Mouse (Mus musculus): Measurements from ENCODE around the gene Olfr371. TPM values are rescaled to one million over a fixed set of nuclear protein-coding genes. Genes with fewer than 3 reads are reported as not detected.

Gene Olfr371
- not detected in 2 replicates for polyA plus RNA-seq (2015; fragmentation: Nextera tagmentation; extraction: Ambion mirVana)

- H3K4me3 ChIP-seq (replicated peaks), result no peak within 1 kb of the TSS
- no peak within 1 kb of the TSS for H3K4me2 ChIP-seq (replicated peaks)
- no peaks in the 10 kb centered on the region for H3K9me3 ChIP-seq
- no peaks in the 10 kb centered on the region for H3K36me3 ChIP-seq
- 27% methylated on average over 1 of the region's 1 CpGs for WGBS
- no peaks in the 10 kb centered on the region for H3K4me1 ChIP-seq (replicated peaks)
- H3K9ac ChIP-seq, result no peak within 1 kb of the TSS
- ATAC-seq, result no peak
- H3K27ac ChIP-seq, result no peak within 1 kb of the TSS
- H3K27me3 ChIP-seq (replicated peaks), result no peaks in the 10 kb centered on the region
Observed at GRCm38 (mm10) chr8:85225688-85226087, at the start of gene Olfr371. Olfr371 (plus strand) TSS chr8:85225988.

GRCm38 (mm10) chr8:85192346-85192745 lies 33.4 kb upstream of the Olfr371 start:
- Histone ChIP-seq H3K27me3 (replicated peaks) (no peaks in the 10 kb centered on the region), H3K9me3 (no peaks in the 10 kb centered on the region), H3K4me3 (replicated peaks) (no peak overlapping the region), H3K36me3 (no peaks in the 10 kb centered on the region), H3K4me1 (replicated peaks) (no peaks in the 10 kb centered on the region), H3K27ac (no peak overlapping the region), H3K9ac (no peak overlapping the region), H3K4me2 (replicated peaks) (no peak overlapping the region)
- 82% methylated on average over 1 of the region's 1 CpGs for WGBS
- no peak for ATAC-seq

- Histone ChIP-seq H3K9me3 (no peaks in the 10 kb centered on the region), H3K9ac (no peak overlapping the region), H3K4me1 (replicated peaks) (no peaks in the 10 kb centered on the region), H3K27ac (no peak overlapping the region), H3K27me3 (replicated peaks) (no peaks in the 10 kb centered on the region), H3K4me3 (replicated peaks) (no peak overlapping the region), H3K36me3 (no peaks in the 10 kb centered on the region), H3K4me2 (replicated peaks) (no peak overlapping the region)
- WGBS, result 77% methylated on average over 4 of the region's 4 CpGs
- ATAC-seq, result no peak
Observed at GRCm38 (mm10) chr8:85220220-85220619, 5.6 kb upstream of the Olfr371 start.

GRCm38 (mm10) chr8:85220992-85221391 lies 4.8 kb upstream of the Olfr371 start:
- no peaks in the 10 kb centered on the region for H3K9me3 ChIP-seq
- H3K27ac ChIP-seq, result no peak overlapping the region
- H3K4me2 ChIP-seq (replicated peaks), result no peak overlapping the region
- no peaks in the 10 kb centered on the region for H3K36me3 ChIP-seq
- 50% methylated on average over 6 of the region's 6 CpGs for WGBS
- no peaks in the 10 kb centered on the region for H3K27me3 ChIP-seq (replicated peaks)
- ATAC-seq, result no peak
- H3K4me1 ChIP-seq (replicated peaks), result no peaks in the 10 kb centered on the region
- H3K4me3 ChIP-seq (replicated peaks), result no peak overlapping the region
- H3K9ac ChIP-seq, result no peak overlapping the region

- Histone ChIP-seq H3K4me3 (replicated peaks) (no peak overlapping the region), H3K4me1 (replicated peaks) (no peaks in the 10 kb centered on the region), H3K36me3 (no peaks in the 10 kb centered on the region), H3K27ac (no peak overlapping the region), H3K9me3 (no peaks in the 10 kb centered on the region), H3K9ac (no peak overlapping the region), H3K27me3 (replicated peaks) (no peaks in the 10 kb centered on the region), H3K4me2 (replicated peaks) (no peak overlapping the region)
- WGBS, result 76% methylated on average over 1 of the region's 1 CpGs
- no peak for ATAC-seq
Observed at GRCm38 (mm10) chr8:85227297-85227696, 1.5 kb downstream of the Olfr371 start.

Other genes starting within 250 kb of the Olfr371 start
- 28.4 and 30.7 TPM in 2 replicates for gene Junb, start 247.3 kb upstream of the Olfr371 start, polyA plus RNA-seq (2015; fragmentation: Nextera tagmentation; extraction: Ambion mirVana)
- gene Hook2, start 235.4 kb upstream of the Olfr371 start, polyA plus RNA-seq (2015; fragmentation: Nextera tagmentation; extraction: Ambion mirVana), result 68.7 and 75.8 TPM in 2 replicates
- 0.14 and 0.76 TPM in 2 replicates for gene Best2, start 211.5 kb upstream of the Olfr371 start, polyA plus RNA-seq (2015; fragmentation: Nextera tagmentation; extraction: Ambion mirVana)
- 125 and 130 TPM in 2 replicates for gene Asna1, start 200.7 kb upstream of the Olfr371 start, polyA plus RNA-seq (2015; fragmentation: Nextera tagmentation; extraction: Ambion mirVana)
- gene Trir, start 199.2 kb upstream of the Olfr371 start, polyA plus RNA-seq (2015; fragmentation: Nextera tagmentation; extraction: Ambion mirVana), result 110 and 113 TPM in 2 replicates
- 28.1 and 29.4 TPM in 2 replicates for gene Tnpo2, start 189.1 kb upstream of the Olfr371 start, polyA plus RNA-seq (2015; fragmentation: Nextera tagmentation; extraction: Ambion mirVana)
- gene Fbxw9, start 165.9 kb upstream of the Olfr371 start, polyA plus RNA-seq (2015; fragmentation: Nextera tagmentation; extraction: Ambion mirVana), result 25.2 and 27.4 TPM in 2 replicates
- not detected in 2 replicates for gene Gm5741, start 158.0 kb upstream of the Olfr371 start, polyA plus RNA-seq (2015; fragmentation: Nextera tagmentation; extraction: Ambion mirVana)
- 56.6 and 57.5 TPM in 2 replicates for gene Dhps, start 154.2 kb upstream of the Olfr371 start, polyA plus RNA-seq (2015; fragmentation: Nextera tagmentation; extraction: Ambion mirVana)
- gene Wdr83os, start 145.2 kb upstream of the Olfr371 start, polyA plus RNA-seq (2015; fragmentation: Nextera tagmentation; extraction: Ambion mirVana), result 133 and 151 TPM in 2 replicates
- 35.7 and 42.9 TPM in 2 replicates for gene Wdr83, start 144.7 kb upstream of the Olfr371 start, polyA plus RNA-seq (2015; fragmentation: Nextera tagmentation; extraction: Ambion mirVana)
- gene Man2b1, start 142.7 kb upstream of the Olfr371 start, polyA plus RNA-seq (2015; fragmentation: Nextera tagmentation; extraction: Ambion mirVana), result 55.4 and 55.7 TPM in 2 replicates
- 2.7 TPM in 2 replicates for gene Zfp791, start 102.9 kb upstream of the Olfr371 start, polyA plus RNA-seq (2015; fragmentation: Nextera tagmentation; extraction: Ambion mirVana)
- gene Cks1brt, start 74.1 kb upstream of the Olfr371 start, polyA plus RNA-seq (2015; fragmentation: Nextera tagmentation; extraction: Ambion mirVana), result not detected in 2 replicates
- 91.1 and 97.2 TPM in 2 replicates for gene Orc6, start 73.6 kb downstream of the Olfr371 start, polyA plus RNA-seq (2015; fragmentation: Nextera tagmentation; extraction: Ambion mirVana)
- gene Vps35, start 73.8 kb downstream of the Olfr371 start, polyA plus RNA-seq (2015; fragmentation: Nextera tagmentation; extraction: Ambion mirVana), result 167 and 190 TPM in 2 replicates
- 11.0 and 11.2 TPM in 2 replicates for gene Mylk3, start 160.4 kb downstream of the Olfr371 start, polyA plus RNA-seq (2015; fragmentation: Nextera tagmentation; extraction: Ambion mirVana)
- gene 4921524J17Rik, start 206.8 kb downstream of the Olfr371 start, polyA plus RNA-seq (2015; fragmentation: Nextera tagmentation; extraction: Ambion mirVana), result 36.5 and 39.0 TPM in 2 replicates